Mouse (Mus musculus) stomach, postnatal 0 days (tissue): Measurements from ENCODE around the gene Zfand6. TPM values are rescaled to one million over a fixed set of nuclear protein-coding genes. Genes with fewer than 3 reads are reported as not detected.

Experiments
- ATAC-seq: fragments of 200-750 bp; cut with Nextera tagmentation; 2 replicates; pipeline ENCODE4 v1.8.0; 2017; ENCODE audit not compliant: low FRiP score, low TSS enrichment
- DNase-seq: peaks from one replicate; pipeline ENCODE4 v3.0.0-alpha.2; 2016; ENCODE audit warnings: low spot score
- H3K27ac ChIP-seq: fragments of 300-500 bp; sonication (generic); replicated peaks from 2 replicates; pipeline ENCODE4 v1.5.1; 2014; ENCODE audit warnings: mild to moderate bottlenecking, control low read depth
- H3K27me3 ChIP-seq: fragments of 300-500 bp; sonication (generic); 2 replicates; pipeline ENCODE4 v1.6.1; 2014; ENCODE audit warnings: low read length; ENCODE audit not compliant: control insufficient read depth, insufficient read depth
- H3K36me3 ChIP-seq: fragments of 300-500 bp; sonication (generic); 2 replicates; pipeline ENCODE4 v1.6.1; 2014; ENCODE audit warnings: low read length, mixed read lengths; ENCODE audit not compliant: control insufficient read depth, insufficient read depth
- H3K4me1 ChIP-seq: fragments of 300-500 bp; sonication (generic); replicated peaks from 2 replicates; pipeline ENCODE4 v1.6.1; 2014; ENCODE audit warnings: antibody characterized with exemption; ENCODE audit not compliant: control insufficient read depth, insufficient read depth
- H3K4me2 ChIP-seq: fragments of 300-500 bp; sonication (generic); replicated peaks from 2 replicates; pipeline ENCODE4 v1.6.1; 2014; ENCODE audit warnings: low read depth, mild to moderate bottlenecking, control low read depth, moderate library complexity
- H3K4me3 ChIP-seq: fragments of 300-500 bp; sonication (generic); 2 replicates; pipeline ENCODE4 v1.5.1; 2014; ENCODE audit warnings: low read depth, low read length, control low read depth
- H3K9ac ChIP-seq: fragments of 300-500 bp; sonication (generic); 2 replicates; pipeline ENCODE4 v1.6.1; 2014; ENCODE audit warnings: mild to moderate bottlenecking, low read length, control low read depth, mixed read lengths
- H3K9me3 ChIP-seq: fragments of 300-500 bp; sonication (generic); 2 replicates; pipeline ENCODE4 v1.6.1; 2016; ENCODE audit warnings: low read length; ENCODE audit not compliant: control insufficient read depth
- EP300 ChIP-seq: optimal IDR thresholded peaks from 2 replicates; pipeline ENCODE3; 2016; ENCODE audit warnings: antibody characterized with exemption
- WGBS: fragments of 180-500 bp; shearing (Covaris S2); extraction: QIAGEN DNeasy Blood & Tissue Kit; methylation state at CpG from one replicate; pipeline ENCODE4 v1.1.7; 2014; 5-methylcytosine and 5-hydroxymethylcytosine counted together
- polyA plus RNA-seq: library from polyadenylated mRNA; unstranded; fragments of >200 nt; fragmentation: Nextera tagmentation; extraction: Ambion mirVana; gene quantifications from 2 replicates; pipeline ENCODE4 v1.2.1, GENCODE M21; 2015

Gene Zfand6
- polyA plus RNA-seq, 1 experiment from 2014 or later = 128 TPM

- no peak for TF ChIP-seq EP300
- no peak overlapping the region for H3K4me2 ChIP-seq
- 76% methylated on average over 3 of the region's 3 CpGs for WGBS
Observed at GRCm38 (mm10) chr7:84564236-84564635, 125.5 kb downstream of the Zfand6 start.

More at GRCm38 (mm10) chr7:84564236-84564635, 125.5 kb downstream of the Zfand6 start:
- DNase-seq = no peak
- Histone ChIP-seq H3K9ac (no peak overlapping the region), H3K4me3 (no peak overlapping the region), H3K27ac (no peak overlapping the region), H3K9me3 (no peaks in the 10 kb centered on the region), H3K27me3 (no peaks in the 10 kb centered on the region), H3K4me1 (no peaks in the 10 kb centered on the region), H3K36me3 (no peaks in the 10 kb centered on the region)
- ATAC-seq = no peak

Other genes starting within 250 kb of the Zfand6 start
- 2.3 and 3.0 TPM in 2 replicates for gene Gm2115, start 161.0 kb downstream of the Zfand6 start, polyA plus RNA-seq
- 12.4 and 12.5 TPM in 2 replicates for gene Fah, start 83.2 kb downstream of the Zfand6 start, polyA plus RNA-seq
- gene Olfr291, start 163.6 kb upstream of the Zfand6 start, polyA plus RNA-seq = not detected in 2 replicates